12 mouse cellular contexts compared by ENCODE assay signal in genomic region chr19:33118898-33119297, GRCm38 (mm10).
DNase-seq lines count a peak whose midpoint lies in the region; ATAC-seq and TF ChIP-seq lines count a peak whose summit lies in the region.
"Had no signal": no experiment of that assay in that cellular context is flagged by ENCODE, and none has a peak within 500 bp of the region (broad histone marks: within the 10 kb centered on the region; RNA-seq: fewer than 3 reads in every experiment).

No protein-coding gene starts in this region.

- no peak for ATAC-seq in midbrain, embryonic 11.5 days (ENCODE audit: low FRiP score)
- ATAC-seq: midbrain, embryonic 13.5 days had no signal

- no peak overlapping the region for H3K4me3 ChIP-seq in layer of hippocampus, adult 2 months
- H3K4me3 ChIP-seq in cortical plate, adult 2 months (ENCODE audit: insufficient read depth, low read length): no peak overlapping the region
- H3K4me3 ChIP-seq in small intestine, adult 2 months (ENCODE audit: low read depth, low read length): no peak overlapping the region
- no peak overlapping the region for H3K4me3 ChIP-seq in midbrain, embryonic 11.5 days (ENCODE audit: low read depth, low read length)
- H3K4me3 ChIP-seq: embryonic facial prominence, embryonic 15.5 days; midbrain, embryonic 13.5 days had no signal

- no peak for DNase-seq in layer of hippocampus, adult 2 months (ENCODE audit: low spot score in 2 of 2)
- no peak for DNase-seq in layer of hippocampus, adult 9-11 months
- DNase-seq in ES-CJ7 (ENCODE audit: low read depth, low spot score): peak; percentile 46
- DNase-seq in midbrain, embryonic 11.5 days (ENCODE audit: low spot score, missing footprints): no peak
- DNase-seq in heart, postnatal 4 days: no peak
- DNase-seq in Muller cell, postnatal 12 days (ENCODE audit: inconsistent ontology term): no peak
- DNase-seq: gastrocnemius, postnatal 14 days; kidney, adult 11 months had no signal

- no peaks in the 10 kb centered on the region for H3K27me3 ChIP-seq in small intestine, adult 2 months (ENCODE audit: control insufficient read depth, insufficient read depth, low read length)
- H3K27me3 ChIP-seq in midbrain, embryonic 11.5 days (ENCODE audit: control insufficient read depth, insufficient read depth, low read length): no peaks in the 10 kb centered on the region
- H3K27me3 ChIP-seq: embryonic facial prominence, embryonic 15.5 days; midbrain, embryonic 13.5 days had no signal

- no peaks in the 10 kb centered on the region for H3K9me3 ChIP-seq in midbrain, embryonic 11.5 days (ENCODE audit: control insufficient read depth, low read length)
- H3K9me3 ChIP-seq: embryonic facial prominence, embryonic 15.5 days had no signal

- no peak overlapping the region for H3K27ac ChIP-seq in layer of hippocampus, adult 2 months
- no peak overlapping the region for H3K27ac ChIP-seq in cortical plate, adult 2 months (ENCODE audit: insufficient read depth, low read length)
- no peak overlapping the region for H3K27ac ChIP-seq in small intestine, adult 2 months (ENCODE audit: insufficient read depth, low read depth, low read length)
- no peak overlapping the region for H3K27ac ChIP-seq in midbrain, embryonic 11.5 days (ENCODE audit: low read depth, low read length)
- H3K27ac ChIP-seq: embryonic facial prominence, embryonic 15.5 days; midbrain, embryonic 13.5 days had no signal

- TF ChIP-seq POLR2A in cortical plate, adult 2 months (IDR thresholded peaks at IDR 0.05; ENCODE audit: extremely low read depth, insufficient read depth, low read length): no peak
- no peak for TF ChIP-seq POLR2A in small intestine, adult 2 months (IDR thresholded peaks at IDR 0.05; ENCODE audit: low read depth, low read length)

- WGBS in small intestine, adult 2 months: 78% methylated on average over 1 of the region's 1 CpGs
- WGBS in midbrain, embryonic 11.5 days: 87% methylated on average over 1 of the region's 1 CpGs

- H3K4me1 ChIP-seq in cortical plate, adult 2 months (ENCODE audit: control insufficient read depth, insufficient read depth, low read length): no peaks in the 10 kb centered on the region
- no peaks in the 10 kb centered on the region for H3K4me1 ChIP-seq in small intestine, adult 2 months (ENCODE audit: control insufficient read depth, insufficient read depth, insufficient read length, low read length)
- H3K4me1 ChIP-seq in midbrain, embryonic 11.5 days (ENCODE audit: control insufficient read depth, insufficient read depth, low read length): no peaks in the 10 kb centered on the region
- H3K4me1 ChIP-seq: embryonic facial prominence, embryonic 15.5 days; midbrain, embryonic 13.5 days had no signal

- TF ChIP-seq CTCF in layer of hippocampus, adult 2 months (conservative IDR thresholded peaks at IDR 0.05): peak; percentile 59
- TF ChIP-seq CTCF in cortical plate, adult 2 months (IDR thresholded peaks at IDR 0.05; ENCODE audit: extremely low read depth, insufficient read depth, low read length): peak; percentile 27; the same call in 1 of the 2 replicates
- peak; percentile 42; the same call in 1 of the 2 replicates for TF ChIP-seq CTCF in small intestine, adult 2 months (IDR thresholded peaks at IDR 0.05; ENCODE audit: extremely low read depth, insufficient read length, insufficient replicate concordance, low read depth, low read length)

- H3K4me2 ChIP-seq in midbrain, embryonic 11.5 days: no peak overlapping the region
- H3K4me2 ChIP-seq: embryonic facial prominence, embryonic 15.5 days; midbrain, embryonic 13.5 days had no signal

- H3K9ac ChIP-seq in midbrain, embryonic 11.5 days (ENCODE audit: low read length): no peak overlapping the region
- H3K9ac ChIP-seq: embryonic facial prominence, embryonic 15.5 days; midbrain, embryonic 13.5 days had no signal

- H3K36me3 ChIP-seq in small intestine, adult 2 months (ENCODE audit: control insufficient read depth, insufficient read depth, low read length): no peaks in the 10 kb centered on the region
- no peaks in the 10 kb centered on the region for H3K36me3 ChIP-seq in midbrain, embryonic 11.5 days (ENCODE audit: control insufficient read depth, insufficient read depth, low read length)
- H3K36me3 ChIP-seq: embryonic facial prominence, embryonic 15.5 days; midbrain, embryonic 13.5 days had no signal
